ENCODE assay signal across 27 mouse cellular contexts in genomic region chr4:83031591-83031990, GRCm38 (mm10).
"Had no signal": no experiment of that assay in that cellular context is flagged by ENCODE, and none has a peak within 500 bp of the region (broad histone marks: within the 10 kb centered on the region; RNA-seq: fewer than 3 reads in every experiment).

No protein-coding gene starts in this region.

- H3K9ac ChIP-seq: heart, embryonic 13.5 days; heart, embryonic 15.5 days; hindbrain, embryonic 13.5 days; hindbrain, embryonic 15.5 days; limb, embryonic 13.5 days; limb, embryonic 15.5 days; liver, embryonic 12.5 days; liver, embryonic 14.5 days had no signal

- H3K27ac ChIP-seq: gastrocnemius, adult 2 months; heart, adult 2 months; heart, embryonic 13.5 days; heart, embryonic 15.5 days; hindbrain, embryonic 10.5 days; hindbrain, embryonic 13.5 days; hindbrain, embryonic 15.5 days; hindbrain, postnatal 0 days; layer of hippocampus, adult 2 months; left cerebral cortex, adult 2 months; limb, embryonic 13.5 days; limb, embryonic 15.5 days; liver, embryonic 12.5 days; liver, embryonic 14.5 days had no signal

- H3K4me1 ChIP-seq: heart, embryonic 15.5 days; hindbrain, embryonic 15.5 days; limb, embryonic 15.5 days; liver, embryonic 12.5 days had no signal

- H3K4me3 ChIP-seq: gastrocnemius, adult 2 months; heart, adult 2 months; heart, embryonic 13.5 days; heart, embryonic 15.5 days; hindbrain, embryonic 10.5 days; hindbrain, embryonic 13.5 days; hindbrain, embryonic 15.5 days; layer of hippocampus, adult 2 months; left cerebral cortex, adult 2 months; limb, embryonic 13.5 days; limb, embryonic 15.5 days; liver, embryonic 12.5 days had no signal

- H3K9me3 ChIP-seq: heart, embryonic 13.5 days; heart, embryonic 15.5 days; hindbrain, embryonic 10.5 days; hindbrain, embryonic 13.5 days; hindbrain, embryonic 15.5 days; limb, embryonic 13.5 days; limb, embryonic 15.5 days; liver, embryonic 12.5 days had no signal

- DNase-seq: gastrocnemius, adult 2 months; gastrocnemius, postnatal 10 days; gastrocnemius, postnatal 25 days; heart, adult 2 months; heart, postnatal 14 days; heart, postnatal 36 days; kidney, adult 11 months; kidney, adult 2 months; kidney, adult 9 months; kidney, postnatal 10 days; kidney, postnatal 25 days; kidney, postnatal 4 days; left cerebral cortex, postnatal 4 days had no signal

- H3K36me3 ChIP-seq: heart, embryonic 13.5 days; heart, embryonic 15.5 days; hindbrain, embryonic 13.5 days; hindbrain, embryonic 15.5 days; limb, embryonic 13.5 days; limb, embryonic 15.5 days; liver, embryonic 12.5 days had no signal

- H3K27me3 ChIP-seq: heart, embryonic 13.5 days; heart, embryonic 15.5 days; hindbrain, embryonic 13.5 days; hindbrain, embryonic 15.5 days; limb, embryonic 13.5 days; limb, embryonic 15.5 days; liver, embryonic 12.5 days had no signal

- ATAC-seq: hindbrain, postnatal 0 days; intestine, embryonic 16.5 days; liver, embryonic 12.5 days had no signal

- H3K4me2 ChIP-seq: heart, embryonic 11.5 days; heart, embryonic 13.5 days; heart, embryonic 15.5 days; hindbrain, embryonic 13.5 days; hindbrain, embryonic 15.5 days; limb, embryonic 13.5 days; limb, embryonic 15.5 days; liver, embryonic 12.5 days had no signal
